21 mouse cellular contexts compared by ENCODE assay signal in the genomic region with DNA sequence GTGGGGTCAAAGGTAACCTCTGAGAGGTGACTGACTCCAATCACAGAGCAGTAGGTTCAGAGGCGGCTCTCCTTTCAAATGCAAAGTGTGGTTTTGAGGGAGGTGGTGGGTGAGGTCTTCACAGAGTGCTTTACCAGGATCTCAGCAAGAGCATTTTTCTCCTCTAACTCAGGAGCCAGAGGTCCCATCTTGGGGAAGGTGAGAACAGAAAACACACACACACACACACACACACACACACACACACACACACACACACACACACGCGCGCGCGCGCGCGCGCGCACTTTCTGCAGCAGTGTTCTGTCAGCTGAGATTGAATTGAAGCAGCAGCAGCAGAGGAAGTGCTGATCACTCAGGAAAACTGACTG. TPM values are rescaled to one million over a fixed set of nuclear protein-coding genes. Genes with fewer than 3 reads are reported as not detected.
DNase-seq lines count a peak whose midpoint lies in the region; ATAC-seq lines count a peak whose summit lies in the region.
"Had no signal": no experiment of that assay in that cellular context is flagged by ENCODE, and none has a peak within 500 bp of the region (broad histone marks: within the 10 kb centered on the region; RNA-seq: fewer than 3 reads in every experiment).

No protein-coding gene starts in this region.

- peak; percentile 28 for DNase-seq in CD4-positive, CD25-positive, alpha-beta regulatory T cell, adult 2 months (ENCODE audit: low read depth, low spot score)
- DNase-seq in thymus, postnatal 25 days = peak; percentile 12
- DNase-seq in thymus, adult 18-20 months = no peak
- peak; percentile 55 for DNase-seq in induced T-regulatory cell, adult 2 months (ENCODE audit: low read depth)
- DNase-seq in gastrocnemius, adult 8-10 months (ENCODE audit: low spot score in 2 of 2) = no peak
- no peak for DNase-seq in adrenal gland, adult (ENCODE audit: inconsistent age in 2 of 2, low spot score in 1 of 2)
- DNase-seq: adrenal gland, adult 8-10 months; cerebellum, adult 2 months; cerebellum, postnatal 14 days; gastrocnemius, postnatal 14 days; heart, postnatal 4 days; kidney, postnatal 14 days; lung, embryonic 14.5 days; lung, postnatal 14 days had no signal

- no peak for ATAC-seq in CD4-positive, CD25-positive, alpha-beta regulatory T cell, adult 4 months
- ATAC-seq: intestine, postnatal 0 days had no signal

RNA-seq across cellular contexts. Expression of a gene that starts 40.4 kb away (rescaled TPM):
- polyA plus RNA-seq in CD4-positive, CD25-positive, alpha-beta regulatory T cell, adult 4 months (2017; shearing (Covaris generic)) = not detected
- 1 to 10 TPM in 2 of 4 experiments, under 1 TPM in 2; 0.41 to 1.4 (median 0.78) TPM for total RNA-seq in gastrocnemius, adult 8-10 months (2022)
- total RNA-seq: G1E; granulocyte monocyte progenitor cell, adult 5-6 weeks; megakaryocyte progenitor cell, adult 5-6 weeks had no signal
- polyA plus RNA-seq: activated CD4-positive, CD25-positive, alpha-beta regulatory T cell, adult 4 months; erythroblast, embryonic 14.5 days; G1E had no signal

Comparison
In these comparisons a context has a peak if more than half of its experiments do, and no peak if none do; other contexts are left out.
1. DNase-seq: peak in CD4-positive, CD25-positive, alpha-beta regulatory T cell, adult 2 months (single experiment), thymus, postnatal 25 days (single experiment) and induced T-regulatory cell, adult 2 months (single experiment); none in thymus, adult 18-20 months (0 of 2), gastrocnemius, adult 8-10 months (0 of 2) and adrenal gland, adult (0 of 2).